Mouse (Mus musculus): ENCODE measurements around the gene 1700025B11Rik. TPM values are rescaled to one million over a fixed set of nuclear protein-coding genes. Genes with fewer than 3 reads are reported as not detected.
A peak's percentile ranks its signal among the peaks of the same experiment; 100 is the strongest.

Gene 1700025B11Rik
- total RNA-seq (2014; rRNA removed; ENCODE audit: low replicate concordance) (not detected in 2 replicates), polyA plus RNA-seq (2015; fragmentation: Nextera tagmentation; extraction: Ambion mirVana) (not detected in 2 replicates)

- no peaks in the 10 kb centered on the region for H3K36me3 ChIP-seq (replicated peaks; ENCODE audit: control insufficient read depth, insufficient read depth, low read length)
- TF ChIP-seq CTCF (IDR thresholded peaks at IDR 0.05; ENCODE audit: low read depth), result no peak
- TF ChIP-seq EP300 (IDR thresholded peaks at IDR 0.05; ENCODE audit: low read depth), result no peak
- H3K4me3 ChIP-seq (ENCODE audit: low read depth, low read length), result no peak within 1 kb of the TSS
- no peak within 1 kb of the TSS for H3K4me2 ChIP-seq (ENCODE audit: low read depth, low read length)
- no peak within 1 kb of the TSS for H3K27ac ChIP-seq (ENCODE audit: low read depth)
- DNase-seq (ENCODE audit: low spot score) (no peak), ATAC-seq (ENCODE audit: insufficient read depth, low read depth) (no peak)
- H3K4me1 ChIP-seq (ENCODE audit: control insufficient read depth, insufficient read depth), result no peaks in the 10 kb centered on the region
- no peaks in the 10 kb centered on the region for H3K27me3 ChIP-seq (ENCODE audit: control insufficient read depth, insufficient read depth, low read length)
- no peak within 1 kb of the TSS for H3K9ac ChIP-seq (replicated peaks; ENCODE audit: low read depth, low read length)
- no peaks in the 10 kb centered on the region for H3K9me3 ChIP-seq (replicated peaks; ENCODE audit: control insufficient read depth, low read length)
These were observed at the start of gene 1700025B11Rik for GRCm38 (mm10) chr15:77561792-77562191. 1700025B11Rik (minus strand) TSS chr15:77561892.

- Histone ChIP-seq H3K27me3 (ENCODE audit: control insufficient read depth, insufficient read depth, low read length) (no peaks in the 10 kb centered on the region), H3K4me1 (ENCODE audit: control insufficient read depth, insufficient read depth) (no peaks in the 10 kb centered on the region), H3K4me3 (ENCODE audit: low read depth, low read length) (no peak overlapping the region), H3K9ac (replicated peaks; ENCODE audit: low read depth, low read length) (no peak overlapping the region), H3K36me3 (replicated peaks; ENCODE audit: control insufficient read depth, insufficient read depth, low read length) (no peaks in the 10 kb centered on the region), H3K4me2 (ENCODE audit: low read depth, low read length) (no peak overlapping the region), H3K27ac (ENCODE audit: low read depth) (no peak overlapping the region), H3K9me3 (replicated peaks; ENCODE audit: control insufficient read depth, low read length) (no peaks in the 10 kb centered on the region)
- ATAC-seq (ENCODE audit: insufficient read depth, low read depth) (no peak), DNase-seq (ENCODE audit: low spot score) (no peak)
- no peak for TF ChIP-seq CTCF (IDR thresholded peaks at IDR 0.05; ENCODE audit: low read depth)
- TF ChIP-seq EP300 (IDR thresholded peaks at IDR 0.05; ENCODE audit: low read depth), result no peak
- 79% methylated on average over 3 of the region's 3 CpGs for WGBS
These were observed 44.4 kb upstream of the 1700025B11Rik start for GRCm38 (mm10) chr15:77606069-77606468.

GRCm38 (mm10) chr15:77598958-77599357 lies 37.3 kb upstream of the 1700025B11Rik start, which contains the start of gene Gm36245:
Gm36245 (plus strand) TSS chr15:77599258.
- no peaks in the 10 kb centered on the region; the same call in 1 of the 2 replicates for H3K4me1 ChIP-seq (ENCODE audit: control insufficient read depth, insufficient read depth)
- no peak within 1 kb of the TSS for H3K9ac ChIP-seq (replicated peaks; ENCODE audit: low read depth, low read length)
- H3K27me3 ChIP-seq (ENCODE audit: control insufficient read depth, insufficient read depth, low read length), result no peaks in the 10 kb centered on the region
- H3K27ac ChIP-seq (ENCODE audit: low read depth), result no peak within 1 kb of the TSS
- DNase-seq (ENCODE audit: low spot score) (no peak), ATAC-seq (ENCODE audit: insufficient read depth, low read depth) (no peak)
- no peaks in the 10 kb centered on the region for H3K9me3 ChIP-seq (replicated peaks; ENCODE audit: control insufficient read depth, low read length)
- 91% methylated on average over 1 of the region's 1 CpGs for WGBS
- no peak for TF ChIP-seq CTCF (IDR thresholded peaks at IDR 0.05; ENCODE audit: low read depth)
- TF ChIP-seq EP300 (IDR thresholded peaks at IDR 0.05; ENCODE audit: low read depth), result no peak
- no peaks in the 10 kb centered on the region for H3K36me3 ChIP-seq (replicated peaks; ENCODE audit: control insufficient read depth, insufficient read depth, low read length)
- no peak within 1 kb of the TSS for H3K4me3 ChIP-seq (ENCODE audit: low read depth, low read length)
- H3K4me2 ChIP-seq (ENCODE audit: low read depth, low read length), result no peak within 1 kb of the TSS

GRCm38 (mm10) chr15:77598429-77598828 lies 36.7 kb upstream of the 1700025B11Rik start:
- no peaks in the 10 kb centered on the region; the same call in 1 of the 2 replicates for H3K4me1 ChIP-seq (ENCODE audit: control insufficient read depth, insufficient read depth)
- H3K27me3 ChIP-seq (ENCODE audit: control insufficient read depth, insufficient read depth, low read length), result no peaks in the 10 kb centered on the region
- no peak overlapping the region for H3K4me3 ChIP-seq (ENCODE audit: low read depth, low read length)
- H3K27ac ChIP-seq (ENCODE audit: low read depth), result no peak overlapping the region
- ATAC-seq (ENCODE audit: insufficient read depth, low read depth), result no peak
- H3K36me3 ChIP-seq (replicated peaks; ENCODE audit: control insufficient read depth, insufficient read depth, low read length), result no peaks in the 10 kb centered on the region
- no peak for DNase-seq (ENCODE audit: low spot score)
- no peak overlapping the region for H3K9ac ChIP-seq (replicated peaks; ENCODE audit: low read depth, low read length)
- WGBS, result 44% methylated on average over 3 of the region's 3 CpGs
- no peaks in the 10 kb centered on the region for H3K9me3 ChIP-seq (replicated peaks; ENCODE audit: control insufficient read depth, low read length)
- TF ChIP-seq CTCF (IDR thresholded peaks at IDR 0.05; ENCODE audit: low read depth) (no peak), EP300 (IDR thresholded peaks at IDR 0.05; ENCODE audit: low read depth) (no peak)
- no peak overlapping the region for H3K4me2 ChIP-seq (ENCODE audit: low read depth, low read length)

GRCm38 (mm10) chr15:77595961-77596360 lies 34.3 kb upstream of the 1700025B11Rik start, which contains the start of gene Apol10b:
Apol10b (minus strand) TSS chr15:77596125.
- Histone ChIP-seq H3K27me3 (ENCODE audit: control insufficient read depth, insufficient read depth, low read length) (no peaks in the 10 kb centered on the region), H3K4me3 (ENCODE audit: low read depth, low read length) (no peak within 1 kb of the TSS), H3K9ac (replicated peaks; ENCODE audit: low read depth, low read length) (no peak within 1 kb of the TSS), H3K36me3 (replicated peaks; ENCODE audit: control insufficient read depth, insufficient read depth, low read length) (no peaks in the 10 kb centered on the region), H3K9me3 (replicated peaks; ENCODE audit: control insufficient read depth, low read length) (no peaks in the 10 kb centered on the region), H3K27ac (ENCODE audit: low read depth) (no peak within 1 kb of the TSS), H3K4me2 (ENCODE audit: low read depth, low read length) (no peak within 1 kb of the TSS), H3K4me1 (ENCODE audit: control insufficient read depth, insufficient read depth) (no peaks in the 10 kb centered on the region; the same call in 1 of the 2 replicates)
- TF ChIP-seq CTCF (IDR thresholded peaks at IDR 0.05; ENCODE audit: low read depth), result no peak
- TF ChIP-seq EP300 (IDR thresholded peaks at IDR 0.05; ENCODE audit: low read depth), result no peak
- ATAC-seq (ENCODE audit: insufficient read depth, low read depth), result no peak
- WGBS, result 46% methylated on average over 5 of the region's 5 CpGs
- no peak for DNase-seq (ENCODE audit: low spot score)

- ATAC-seq (ENCODE audit: insufficient read depth, low read depth), result peak; percentile 77
- Histone ChIP-seq H3K27ac (ENCODE audit: low read depth) (no peak overlapping the region), H3K4me3 (ENCODE audit: low read depth, low read length) (no peak overlapping the region), H3K9ac (replicated peaks; ENCODE audit: low read depth, low read length) (no peak overlapping the region), H3K9me3 (replicated peaks; ENCODE audit: control insufficient read depth, low read length) (no peaks in the 10 kb centered on the region), H3K36me3 (replicated peaks; ENCODE audit: control insufficient read depth, insufficient read depth, low read length) (no peaks in the 10 kb centered on the region), H3K4me1 (ENCODE audit: control insufficient read depth, insufficient read depth) (no peaks in the 10 kb centered on the region; the same call in 1 of the 2 replicates), H3K4me2 (ENCODE audit: low read depth, low read length) (no peak overlapping the region), H3K27me3 (ENCODE audit: control insufficient read depth, insufficient read depth, low read length) (no peaks in the 10 kb centered on the region)
- DNase-seq (ENCODE audit: low spot score), result peak; percentile 39
- TF ChIP-seq CTCF (IDR thresholded peaks at IDR 0.05; ENCODE audit: low read depth), result no peak
- no peak for TF ChIP-seq EP300 (IDR thresholded peaks at IDR 0.05; ENCODE audit: low read depth)
- WGBS, result 35% methylated on average over 1 of the region's 1 CpGs
These were observed 31.9 kb upstream of the 1700025B11Rik start for GRCm38 (mm10) chr15:77593557-77593956.

Data from heart, postnatal 0 days (tissue).